19 mouse cellular contexts compared by ENCODE assay signal in the genomic region with DNA sequence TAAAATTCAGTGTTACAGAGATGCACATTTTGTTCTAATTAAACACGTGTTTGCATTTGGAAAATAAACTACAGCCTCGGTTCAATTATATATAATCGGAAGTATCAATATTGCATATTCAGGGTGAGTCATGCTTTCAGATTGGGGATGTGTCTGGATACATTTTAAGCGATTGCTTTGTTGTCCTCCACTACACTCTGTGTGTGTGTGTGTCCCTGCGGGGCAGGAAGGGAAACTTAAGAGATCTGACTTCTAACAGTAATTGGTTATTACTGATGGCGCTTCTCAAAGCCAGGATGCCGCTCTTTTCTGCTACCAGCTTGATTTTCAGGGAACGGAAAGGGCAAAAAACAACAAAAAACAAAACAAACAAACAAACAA.
DNase-seq lines count a peak whose midpoint lies in the region; ATAC-seq lines count a peak whose summit lies in the region.
"Had no signal": no experiment of that assay in that cellular context is flagged by ENCODE, and none has a peak within 500 bp of the region (broad histone marks: within the 10 kb centered on the region; RNA-seq: fewer than 3 reads in every experiment).

No protein-coding gene starts in this region.

- H3K36me3 ChIP-seq in hindbrain, embryonic 10.5 days, result no peaks in the 10 kb centered on the region
- no peaks in the 10 kb centered on the region for H3K36me3 ChIP-seq in hindbrain, embryonic 14.5 days (replicated peaks; ENCODE audit: control insufficient read depth, insufficient read depth)
- H3K36me3 ChIP-seq in midbrain, embryonic 13.5 days, result no peaks in the 10 kb centered on the region
- no peaks in the 10 kb centered on the region for H3K36me3 ChIP-seq in midbrain, embryonic 15.5 days (replicated peaks)
- no peaks in the 10 kb centered on the region for H3K36me3 ChIP-seq in neural tube, embryonic 12.5 days
- H3K36me3 ChIP-seq in neural tube, embryonic 15.5 days, result no peaks in the 10 kb centered on the region
- H3K36me3 ChIP-seq: forebrain, embryonic 10.5 days had no signal

- 78% methylated on average over 8 of the region's 8 CpGs for WGBS in hindbrain, embryonic 10.5 days
- WGBS in hindbrain, embryonic 14.5 days, result 47% methylated on average over 8 of the region's 8 CpGs
- WGBS in midbrain, embryonic 13.5 days, result 62% methylated on average over 8 of the region's 8 CpGs
- 64% methylated on average over 8 of the region's 8 CpGs for WGBS in midbrain, embryonic 15.5 days
- WGBS in neural tube, embryonic 12.5 days, result 70% methylated on average over 8 of the region's 8 CpGs
- 63% methylated on average over 8 of the region's 8 CpGs for WGBS in neural tube, embryonic 15.5 days

- H3K27me3 ChIP-seq in hindbrain, embryonic 10.5 days (ENCODE audit: insufficient read depth, poor library complexity, severe bottlenecking), result no peaks in the 10 kb centered on the region
- H3K27me3 ChIP-seq in hindbrain, embryonic 14.5 days (ENCODE audit: control insufficient read depth, insufficient read depth, low read length), result no peaks in the 10 kb centered on the region
- no peaks in the 10 kb centered on the region for H3K27me3 ChIP-seq in midbrain, embryonic 13.5 days
- no peaks in the 10 kb centered on the region for H3K27me3 ChIP-seq in midbrain, embryonic 15.5 days (replicated peaks)
- H3K27me3 ChIP-seq in neural tube, embryonic 12.5 days (replicated peaks), result no peaks in the 10 kb centered on the region
- H3K27me3 ChIP-seq in neural tube, embryonic 15.5 days (replicated peaks), result no peaks in the 10 kb centered on the region

- no peak overlapping the region for H3K4me2 ChIP-seq in hindbrain, embryonic 14.5 days (replicated peaks)
- no peak overlapping the region for H3K4me2 ChIP-seq in midbrain, embryonic 13.5 days (replicated peaks)
- H3K4me2 ChIP-seq in midbrain, embryonic 15.5 days, result no peak overlapping the region
- no peak overlapping the region for H3K4me2 ChIP-seq in neural tube, embryonic 12.5 days (replicated peaks)
- no peak overlapping the region for H3K4me2 ChIP-seq in neural tube, embryonic 15.5 days
- H3K4me2 ChIP-seq: heart, embryonic 11.5 days had no signal

- H3K9ac ChIP-seq in hindbrain, embryonic 14.5 days, result no peak overlapping the region
- H3K9ac ChIP-seq in midbrain, embryonic 13.5 days (replicated peaks), result no peak overlapping the region
- no peak overlapping the region for H3K9ac ChIP-seq in midbrain, embryonic 15.5 days
- H3K9ac ChIP-seq in neural tube, embryonic 12.5 days, result no peak overlapping the region
- H3K9ac ChIP-seq in neural tube, embryonic 15.5 days (replicated peaks), result no peak overlapping the region
- H3K9ac ChIP-seq: forebrain, postnatal 0 days had no signal

- H3K4me3 ChIP-seq in hindbrain, embryonic 10.5 days, result no peak overlapping the region
- H3K4me3 ChIP-seq in hindbrain, embryonic 14.5 days (replicated peaks; ENCODE audit: low read length), result no peak overlapping the region
- no peak overlapping the region for H3K4me3 ChIP-seq in midbrain, embryonic 13.5 days (replicated peaks)
- H3K4me3 ChIP-seq in midbrain, embryonic 15.5 days, result no peak overlapping the region
- no peak overlapping the region for H3K4me3 ChIP-seq in neural tube, embryonic 12.5 days
- H3K4me3 ChIP-seq in neural tube, embryonic 15.5 days (replicated peaks), result no peak overlapping the region
- H3K4me3 ChIP-seq: forebrain, embryonic 10.5 days; gastrocnemius, adult 2 months had no signal

- H3K4me1 ChIP-seq in hindbrain, embryonic 10.5 days (replicated peaks), result peaks cover 30% of the 10 kb centered on the region
- H3K4me1 ChIP-seq in hindbrain, embryonic 14.5 days (replicated peaks; ENCODE audit: control insufficient read depth, insufficient read depth, low read length), result peaks cover 22% of the 10 kb centered on the region
- peaks cover 27% of the 10 kb centered on the region for H3K4me1 ChIP-seq in midbrain, embryonic 13.5 days (replicated peaks)
- peaks cover 17% of the 10 kb centered on the region; the same call in 1 of the 2 replicates for H3K4me1 ChIP-seq in midbrain, embryonic 15.5 days
- H3K4me1 ChIP-seq in neural tube, embryonic 12.5 days, result peaks cover 13% of the 10 kb centered on the region; the same call in 1 of the 2 replicates
- peaks cover 13% of the 10 kb centered on the region for H3K4me1 ChIP-seq in neural tube, embryonic 15.5 days

- H3K27ac ChIP-seq in hindbrain, embryonic 10.5 days, result peak overlapping the region; percentile 35; the same call in 1 of the 2 replicates
- no peak overlapping the region for H3K27ac ChIP-seq in hindbrain, embryonic 14.5 days
- no peak overlapping the region for H3K27ac ChIP-seq in midbrain, embryonic 13.5 days
- no peak overlapping the region for H3K27ac ChIP-seq in midbrain, embryonic 15.5 days
- no peak overlapping the region for H3K27ac ChIP-seq in neural tube, embryonic 12.5 days
- no peak overlapping the region for H3K27ac ChIP-seq in neural tube, embryonic 15.5 days (replicated peaks)
- H3K27ac ChIP-seq: gastrocnemius, adult 2 months had no signal

- DNase-seq in hindbrain, embryonic 10.5 days (ENCODE audit: low spot score), result no peak
- DNase-seq in hindbrain, embryonic 14.5 days (ENCODE audit: low spot score), result no peak
- DNase-seq: adrenal gland, adult 2 months; adrenal gland, postnatal 14 days; cerebellum, adult 11-12 months; cerebellum, adult 8-10 months; cerebellum, postnatal 14 days; forebrain, postnatal 0 days; gastrocnemius, adult 2 months; gastrocnemius, postnatal 14 days; heart, adult 11 months had no signal

- H3K9me3 ChIP-seq in hindbrain, embryonic 10.5 days, result no peaks in the 10 kb centered on the region
- no peaks in the 10 kb centered on the region for H3K9me3 ChIP-seq in hindbrain, embryonic 14.5 days (ENCODE audit: control insufficient read depth, low read length)
- H3K9me3 ChIP-seq in midbrain, embryonic 13.5 days, result no peaks in the 10 kb centered on the region
- no peaks in the 10 kb centered on the region for H3K9me3 ChIP-seq in midbrain, embryonic 15.5 days
- no peaks in the 10 kb centered on the region for H3K9me3 ChIP-seq in neural tube, embryonic 12.5 days
- no peaks in the 10 kb centered on the region for H3K9me3 ChIP-seq in neural tube, embryonic 15.5 days (replicated peaks)
- H3K9me3 ChIP-seq: forebrain, embryonic 10.5 days had no signal

- ATAC-seq in hindbrain, embryonic 14.5 days (ENCODE audit: low FRiP score), result no peak
- 0 out of 2 replicates have a peak, but pooled peaks have one; percentile 32 for ATAC-seq in midbrain, embryonic 13.5 days
- ATAC-seq in midbrain, embryonic 15.5 days (replicated peaks), result no peak; the same call in 1 of the 2 replicates
- ATAC-seq in neural tube, embryonic 12.5 days (ENCODE audit: low FRiP score, low read depth), result peak; percentile 47; the same call in 1 of the 2 replicates
- no peak for ATAC-seq in neural tube, embryonic 15.5 days (ENCODE audit: low FRiP score)
- ATAC-seq: CD4-positive, CD25-positive, alpha-beta regulatory T cell, adult 4 months; forebrain, postnatal 0 days; intestine, postnatal 0 days had no signal

Comparison
In these comparisons a context has a peak if more than half of its experiments do, and no peak if none do; other contexts are left out.
1. ATAC-seq: peak in midbrain, embryonic 13.5 days (single experiment) and neural tube, embryonic 12.5 days (single experiment); none in hindbrain, embryonic 14.5 days (single experiment), midbrain, embryonic 15.5 days (single experiment) and neural tube, embryonic 15.5 days (single experiment).